Mouse (Mus musculus) megakaryocyte, adult 5-6 weeks (primary cell): ENCODE data around the gene Mapkbp1. TPM values are rescaled to one million over a fixed set of nuclear protein-coding genes. Genes with fewer than 3 reads are reported as not detected.

Experiments
- ATAC-seq: 2 replicates; pipeline ENCODE4 v1.8.0; 2016; ENCODE audit warnings: mild to moderate bottlenecking, inconsistent platforms; ENCODE audit not compliant: poor library complexity, severe bottlenecking
- total RNA-seq, 2 experiments: library from RNA; stranded (forward) in 1 of 2; stranded (reverse) in 1 of 2; fragments of 153-499, 151-499 nt in 1 of 2; fragments of 221-1000, 200-1000 nt in 1 of 2; gene quantifications; 2 replicates each; pipeline versions ENCODE4 v1.2.3 to v1.2.4; 2015 to 2017

Gene Mapkbp1
- total RNA-seq, 2 experiments from 2014 or later, result 2.1 to 2.8 TPM

- no peak for ATAC-seq
These were observed 77.3 kb downstream of the Mapkbp1 start for GRCm38 (mm10) chr2:120049632-120050274.

- ATAC-seq, result no peak
These were observed 78.9 kb downstream of the Mapkbp1 start for GRCm38 (mm10) chr2:120051405-120051804.

GRCm38 (mm10) chr2:120054771-120055552 is 82.5 kb downstream of the Mapkbp1 start:
- ATAC-seq, result no peak

GRCm38 (mm10) chr2:120055923-120056322 is 83.4 kb downstream of the Mapkbp1 start:
- ATAC-seq, result no peak

GRCm38 (mm10) chr2:120058818-120059217 is 86.3 kb downstream of the Mapkbp1 start:
- ATAC-seq, result no peak

GRCm38 (mm10) chr2:120059466-120059865 is 87.0 kb downstream of the Mapkbp1 start:
- no peak for ATAC-seq

GRCm38 (mm10) chr2:120060190-120060589 is 87.7 kb downstream of the Mapkbp1 start:
- no peak for ATAC-seq

- no peak for ATAC-seq
These were observed 88.2 kb downstream of the Mapkbp1 start for GRCm38 (mm10) chr2:120060651-120061050.

- ATAC-seq, result no peak
These were observed 89.7 kb downstream of the Mapkbp1 start for GRCm38 (mm10) chr2:120062248-120062647.

- ATAC-seq, result no peak
These were observed 92.1 kb downstream of the Mapkbp1 start for GRCm38 (mm10) chr2:120064639-120065038.

- ATAC-seq, result no peak
These were observed 92.7 kb downstream of the Mapkbp1 start for GRCm38 (mm10) chr2:120065243-120065642.

- ATAC-seq, result no peak
These were observed 93.7 kb downstream of the Mapkbp1 start for GRCm38 (mm10) chr2:120066224-120066623.

- 0 out of 2 replicates have a peak, but pooled peaks have one; percentile 47 for ATAC-seq
These were observed 96.3 kb downstream of the Mapkbp1 start for GRCm38 (mm10) chr2:120068555-120069465.

- ATAC-seq, result no peak
These were observed 97.0 kb downstream of the Mapkbp1 start for GRCm38 (mm10) chr2:120069466-120069990.

- ATAC-seq, result no peak
These were observed 101.6 kb downstream of the Mapkbp1 start for GRCm38 (mm10) chr2:120074096-120074495.

GRCm38 (mm10) chr2:120076076-120076705 is 103.7 kb downstream of the Mapkbp1 start:
- ATAC-seq, result peak; percentile 61
